Mouse (Mus musculus) right cerebral cortex, postnatal 10 days (tissue): ENCODE measurements around the gene Defa33.
"Not testable (repeated sequence)": the region's sequence is repeated elsewhere in the genome, so short reads cannot be mapped to it uniquely, and the experiment has no call there.

Experiments used
- DNase-seq, 2 experiments: peaks; one replicate each; pipeline ENCODE4 v3.0.0; 2021; ENCODE audit warnings: low spot score in 2 of 2

The Defa33 gene

GRCm38 (mm10) chr8:21391511-21391910 is at the start of gene Defa33:
Gene Defa33, plus strand, starts transcription at chr8:21391811.
- not testable (repeated sequence) for DNase-seq

GRCm38 (mm10) chr8:21378215-21378614 is 13.4 kb upstream of the Defa33 start, which contains the start of gene Defa2:
Gene Defa2, plus strand, starts transcription at chr8:21378515.
- not testable (repeated sequence) for DNase-seq

GRCm38 (mm10) chr8:21427111-21427510 is 35.5 kb downstream of the Defa33 start, which contains the start of gene Defa36:
Gene Defa36, plus strand, starts transcription at chr8:21427411.
- not testable (repeated sequence) for DNase-seq
